Mouse (Mus musculus): Measurements from ENCODE around the gene Fam193a.

The Fam193a gene

GRCm38 (mm10) chr5:34521337-34521736 lies 151.6 kb downstream of the Fam193a start:
- DNase-seq (ENCODE audit: low spot score) = no peak

GRCm38 (mm10) chr5:34523958-34524485 lies 154.3 kb downstream of the Fam193a start:
- no peak for DNase-seq (ENCODE audit: low spot score)

DNA sequence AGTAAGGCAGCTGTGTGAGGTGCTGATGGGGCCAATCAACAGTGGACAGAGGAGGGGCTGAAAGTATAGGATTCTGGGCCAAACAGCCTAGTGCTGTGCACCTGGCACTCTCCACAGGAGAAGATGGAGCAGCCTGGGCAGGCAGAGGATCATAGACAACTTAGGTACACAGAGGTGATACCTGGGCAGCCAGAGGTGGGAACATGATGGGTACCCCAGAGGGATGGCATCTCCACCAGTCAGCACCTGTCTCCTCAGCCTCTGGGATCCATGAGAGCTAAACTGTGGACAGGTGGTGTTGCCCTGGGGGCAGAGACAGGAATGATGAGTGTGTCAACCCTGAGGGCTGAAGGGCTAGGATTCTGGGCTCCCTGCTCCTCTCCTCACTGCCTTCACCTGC lies 154.8 kb downstream of the Fam193a start:
- DNase-seq (ENCODE audit: low spot score) = no peak

DNA sequence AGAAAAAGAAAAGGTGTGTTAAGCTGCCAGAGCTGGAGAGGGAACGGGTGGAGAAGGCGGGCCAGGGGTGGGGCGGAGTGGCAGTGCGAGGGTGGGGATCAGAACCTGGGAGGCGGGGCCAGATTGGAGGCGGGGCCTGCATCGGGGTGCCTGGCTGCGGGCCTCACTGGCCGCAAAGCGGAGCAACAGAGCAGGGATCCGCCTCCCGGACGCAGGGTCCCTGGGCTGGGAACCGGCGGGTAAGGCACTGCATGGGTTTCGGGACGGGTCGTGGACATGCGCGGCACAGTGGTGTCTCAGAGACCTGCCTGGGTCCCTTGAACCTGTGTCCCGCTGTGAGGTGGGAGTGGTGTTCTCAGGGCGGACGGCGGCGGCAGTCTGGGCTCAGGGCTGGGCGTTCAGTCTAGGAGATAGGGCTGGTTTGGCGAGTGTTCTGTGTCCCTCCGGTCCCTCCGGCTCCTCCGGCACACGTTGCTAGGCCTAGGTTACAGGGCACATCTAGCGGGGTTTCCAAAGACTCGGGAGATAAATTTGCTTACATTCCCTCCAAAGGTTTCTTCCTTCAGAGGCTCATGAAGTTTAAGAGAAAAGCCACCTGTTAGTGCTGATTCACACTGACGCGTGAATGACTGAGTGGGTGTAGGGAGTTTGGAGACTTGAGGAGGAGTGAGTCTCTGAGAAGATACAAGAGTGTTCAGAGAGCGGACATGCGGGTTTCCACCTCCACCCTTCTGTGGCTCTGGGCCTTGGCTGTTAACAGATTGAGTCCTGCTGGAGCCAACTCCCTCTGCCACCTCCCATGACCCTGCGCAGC lies 156.1 kb downstream of the Fam193a start, which contains the start of gene Sh3bp2:
TSS of gene Sh3bp2 (plus strand) at position 176 of the 814 bp plus-strand sequence.
- DNase-seq (ENCODE audit: low spot score) = peak; percentile 96

GRCm38 (mm10) chr5:34526477-34526775 lies 156.7 kb downstream of the Fam193a start:
- DNase-seq (ENCODE audit: low spot score) = no peak

- DNase-seq (ENCODE audit: low spot score) = no peak
These were observed 157.6 kb downstream of the Fam193a start for GRCm38 (mm10) chr5:34527352-34527751.

DNA sequence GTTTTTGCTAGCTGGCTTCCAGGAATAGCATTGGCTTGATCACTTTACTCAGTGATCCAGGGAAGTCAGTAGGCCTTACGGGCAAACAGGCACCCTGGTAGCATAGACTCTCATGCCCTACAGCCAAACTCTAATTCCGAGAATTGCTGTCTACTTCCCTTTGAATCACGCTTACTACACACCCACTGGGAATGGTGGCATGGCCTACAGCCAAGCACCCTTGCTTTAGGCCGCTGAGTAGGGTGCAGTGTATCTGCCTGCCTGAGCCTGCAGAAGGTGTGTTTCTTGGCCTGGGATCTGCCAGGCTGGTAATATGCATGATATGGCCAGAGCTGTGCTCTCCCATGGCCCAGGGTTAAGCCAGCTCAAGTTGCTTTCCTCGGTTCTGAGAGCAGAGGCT lies 159.0 kb downstream of the Fam193a start:
- no peak for DNase-seq (ENCODE audit: low spot score)

- DNase-seq (ENCODE audit: low spot score) = no peak
These were observed 160.4 kb downstream of the Fam193a start for GRCm38 (mm10) chr5:34530116-34530515.

DNA sequence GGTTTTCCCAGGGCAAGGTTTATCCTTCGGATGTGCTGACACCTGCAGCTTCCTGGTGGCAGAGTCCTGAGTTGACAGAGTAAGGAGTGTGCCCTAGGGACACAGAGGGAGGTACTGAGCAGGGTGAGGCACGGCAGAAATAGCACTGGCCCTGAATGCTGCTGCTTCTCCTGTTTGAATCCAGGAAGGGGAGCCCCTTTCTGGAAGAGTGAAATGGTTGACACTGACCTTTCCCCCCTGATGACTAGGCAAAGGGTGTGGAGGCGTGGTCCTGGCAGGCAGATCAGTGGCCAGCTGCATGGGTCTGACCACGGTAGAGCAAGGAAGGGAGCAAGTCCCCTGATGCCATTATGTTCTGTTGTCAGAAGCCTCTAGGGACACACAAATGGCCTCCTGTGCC lies 161.0 kb downstream of the Fam193a start:
- no peak for DNase-seq (ENCODE audit: low spot score)

DNA sequence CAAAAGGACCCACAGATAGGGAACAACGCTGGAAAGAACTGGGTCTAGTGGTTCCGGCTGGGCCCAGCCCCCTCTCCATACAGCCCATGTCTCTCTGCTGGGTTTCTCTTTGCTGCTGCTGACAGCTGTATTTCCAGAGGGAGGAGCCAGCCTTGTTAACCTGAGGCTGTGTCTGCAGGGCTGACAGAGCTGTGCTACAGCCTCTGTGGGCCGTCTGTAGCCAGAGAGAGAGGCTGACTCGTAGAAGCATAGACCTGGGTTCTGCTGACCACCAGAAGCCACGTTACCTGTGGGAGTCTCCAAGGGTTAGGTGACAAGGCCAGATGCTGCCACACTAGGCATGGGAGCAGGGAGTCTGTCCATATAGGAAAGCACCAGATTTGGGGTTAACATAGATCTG lies 163.3 kb downstream of the Fam193a start:
- DNase-seq (ENCODE audit: low spot score) = no peak

GRCm38 (mm10) chr5:34533820-34534219 lies 164.1 kb downstream of the Fam193a start:
- peak; percentile 43 for DNase-seq (ENCODE audit: low spot score)

DNA sequence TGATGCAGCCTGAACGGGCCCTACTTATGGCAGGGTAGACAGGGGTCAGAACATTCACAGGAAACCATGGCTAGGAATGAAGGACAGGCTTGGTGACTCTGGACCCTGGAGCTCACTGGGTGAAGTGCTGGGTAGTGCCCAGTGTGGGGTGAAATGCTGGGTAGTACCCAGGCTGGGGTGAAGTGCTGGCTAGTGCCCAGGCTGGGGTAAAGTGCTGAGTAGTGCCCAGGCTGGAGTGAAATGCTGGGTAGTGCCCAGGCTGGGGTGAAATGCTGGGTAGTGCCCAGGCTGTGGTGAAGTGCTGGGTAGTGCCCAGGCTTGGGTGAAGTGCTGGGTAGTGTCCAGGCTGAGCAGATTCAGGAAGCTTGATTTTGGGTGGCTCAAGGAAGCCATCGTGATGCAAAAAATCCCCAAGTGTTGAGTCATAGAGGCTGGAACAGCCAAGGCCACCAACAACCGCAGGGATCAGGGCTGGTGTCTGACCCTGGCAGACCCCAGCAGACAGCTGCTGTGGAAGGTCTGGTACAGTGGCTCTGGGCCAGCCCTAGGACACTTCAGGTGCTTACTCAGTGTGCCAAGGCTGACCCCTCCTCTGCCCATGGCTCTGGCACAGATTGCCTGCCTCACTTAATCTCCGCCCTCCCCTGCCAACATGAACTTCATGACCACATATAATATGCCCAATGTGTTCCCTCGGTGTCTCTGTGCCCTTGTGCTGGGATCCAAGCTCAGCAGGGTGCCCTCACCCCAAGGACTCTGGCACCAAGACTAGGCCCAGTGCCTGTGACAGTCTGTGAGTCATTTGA lies 165.2 kb downstream of the Fam193a start:
- DNase-seq (ENCODE audit: low spot score) = peak; percentile 35

DNA sequence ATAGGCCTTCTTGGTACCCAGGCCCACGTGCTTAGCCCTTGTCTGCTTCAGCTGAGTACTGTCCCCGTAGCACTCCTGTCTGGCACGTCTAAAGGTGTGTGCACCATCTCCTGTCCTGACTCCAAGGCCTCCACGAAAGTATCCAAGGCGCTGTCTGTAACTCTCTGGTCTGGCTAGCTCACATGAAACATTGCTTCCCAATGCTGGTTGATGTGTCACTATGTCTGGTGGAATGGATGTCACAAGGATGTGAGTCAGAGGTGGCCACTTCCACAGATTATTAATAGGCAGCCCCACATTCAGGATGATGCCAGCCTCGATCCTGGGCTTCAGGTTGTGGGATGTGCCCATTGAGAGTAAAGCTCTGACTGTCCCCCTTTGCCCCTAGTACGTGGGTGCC lies 166.1 kb downstream of the Fam193a start:
- no peak for DNase-seq (ENCODE audit: low spot score)
